Mouse (Mus musculus) 416B (cell line): ENCODE data around the gene Alg9.

Experiments
- DNase-seq: peaks from one replicate; pipeline ENCODE4 v3.0.0; 2011; ENCODE audit warnings: low read depth

Gene Alg9

GRCm38 (mm10) chr9:50774991-50775612, at the start of gene Alg9, which contains the start of gene 1110032A03Rik:
Alg9 (plus strand) TSS chr9:50775019.
1110032A03Rik (minus strand) TSS chr9:50775520.
- peak; percentile 89 for DNase-seq

- no peak for DNase-seq
Measured at GRCm38 (mm10) chr9:50725921-50726590, 48.8 kb upstream of the Alg9 start.

- no peak for DNase-seq
Measured at GRCm38 (mm10) chr9:50727171-50727924, 47.5 kb upstream of the Alg9 start.

GRCm38 (mm10) chr9:50727925-50728651, 46.7 kb upstream of the Alg9 start:
- DNase-seq: no peak

GRCm38 (mm10) chr9:50729600-50729999, 45.2 kb upstream of the Alg9 start:
- DNase-seq: peak; percentile 55

GRCm38 (mm10) chr9:50732560-50732959, 42.3 kb upstream of the Alg9 start:
- DNase-seq: no peak

- peak; percentile 63 for DNase-seq
Measured at GRCm38 (mm10) chr9:50734989-50735388, 39.8 kb upstream of the Alg9 start.

- DNase-seq: peak; percentile 64
Measured at GRCm38 (mm10) chr9:50738914-50739870, 35.6 kb upstream of the Alg9 start, which contains the start of gene Dixdc1. Dixdc1 (minus strand) TSS chr9:50739517.

- no peak for DNase-seq
Measured at GRCm38 (mm10) chr9:50740867-50741784, 33.7 kb upstream of the Alg9 start.

- no peak for DNase-seq
Measured at GRCm38 (mm10) chr9:50742261-50742660, 32.6 kb upstream of the Alg9 start.

GRCm38 (mm10) chr9:50742744-50743143, 32.1 kb upstream of the Alg9 start:
- no peak for DNase-seq

- no peak for DNase-seq
Measured at GRCm38 (mm10) chr9:50745806-50746205, 29.0 kb upstream of the Alg9 start.

GRCm38 (mm10) chr9:50746214-50746677, 28.6 kb upstream of the Alg9 start, which contains the start of gene 2310030G06Rik:
2310030G06Rik (minus strand) TSS chr9:50746536.
- no peak for DNase-seq

GRCm38 (mm10) chr9:50750706-50751105, 24.1 kb upstream of the Alg9 start:
- DNase-seq: no peak

GRCm38 (mm10) chr9:50751323-50751722, 23.5 kb upstream of the Alg9 start, which contains the start of gene Cryab:
Cryab (plus strand) TSS chr9:50751325.
- DNase-seq: no peak

- no peak for DNase-seq
Measured at GRCm38 (mm10) chr9:50752054-50752602, 22.7 kb upstream of the Alg9 start, which contains the start of gene Hspb2. Hspb2 (minus strand) TSS chr9:50752354.

- DNase-seq: no peak
Measured at GRCm38 (mm10) chr9:50752784-50753615, 21.8 kb upstream of the Alg9 start.

GRCm38 (mm10) chr9:50753947-50754346, 20.9 kb upstream of the Alg9 start:
- no peak for DNase-seq
